Mouse (Mus musculus) effector memory CD4-positive, alpha-beta T cell, adult 5 months (primary cell): ENCODE measurements around the gene Rasgef1c. TPM values are rescaled to one million over a fixed set of nuclear protein-coding genes. Genes with fewer than 3 reads are reported as not detected.

Experiments
- polyA plus RNA-seq: library from polyadenylated mRNA; unstranded; fragments of 100-300 nt; shearing (Covaris generic); gene quantifications from one replicate; pipeline ENCODE4 v1.2.1, GENCODE M21; 2017

The Rasgef1c gene
- not detected for polyA plus RNA-seq

GRCm38 (mm10) chr11:49901659-49902458 lies at the start of gene Rasgef1c:
Gene Rasgef1c (plus strand): TSS chr11:49901835.

GRCm38 (mm10) chr11:50024833-50025720 lies 123.4 kb downstream of the Rasgef1c start, which contains the start of gene Rnf130:
Gene Rnf130 (plus strand): TSS chr11:50025346.

Other genes starting within 250 kb of the Rasgef1c start
- gene Scgb3a1, start 238.2 kb upstream of the Rasgef1c start, polyA plus RNA-seq, result not detected
- 69.3 TPM for gene Cnot6, start 189.1 kb upstream of the Rasgef1c start, polyA plus RNA-seq
- gene Gfpt2, start 107.7 kb upstream of the Rasgef1c start, polyA plus RNA-seq, result not detected
- 44.7 TPM for gene Mapk9, start 55.1 kb upstream of the Rasgef1c start, polyA plus RNA-seq
- gene Rnf130, start 123.5 kb downstream of the Rasgef1c start, polyA plus RNA-seq, result 7.8 TPM
- gene Tbc1d9b, start 229.6 kb downstream of the Rasgef1c start, polyA plus RNA-seq, result 49.3 TPM